Mouse (Mus musculus) lung, postnatal 0 days (tissue): ENCODE measurements around the gene Mmp24. TPM values are rescaled to one million over a fixed set of nuclear protein-coding genes. Genes with fewer than 3 reads are reported as not detected.
"Not testable (repeated sequence)": the region's sequence is repeated elsewhere in the genome, so short reads cannot be mapped to it uniquely, and the experiment has no call there.

Experiments
- ATAC-seq: fragments of 200-750 bp; cut with Nextera tagmentation; 2 replicates; pipeline ENCODE4 v1.8.0; 2017; ENCODE audit warnings: moderate library complexity
- DNase-seq: peaks from one replicate; pipeline ENCODE4 v3.0.0-alpha.2; 2016; ENCODE audit warnings: low spot score
- H3K27ac ChIP-seq: fragments of 300-500 bp; sonication (generic); 2 replicates; pipeline ENCODE4 v1.5.1; 2014; ENCODE audit warnings: antibody characterized with exemption, mild to moderate bottlenecking, low read length, mixed read lengths
- H3K27me3 ChIP-seq: fragments of 300-500 bp; sonication (generic); replicated peaks from 2 replicates; pipeline ENCODE4 v1.6.1; 2014; ENCODE audit warnings: low read length, mixed read lengths; ENCODE audit not compliant: insufficient read depth
- H3K36me3 ChIP-seq: fragments of 300-500 bp; sonication (generic); 2 replicates; pipeline ENCODE4 v1.6.1; 2014; ENCODE audit warnings: low read length, mixed read lengths; ENCODE audit not compliant: insufficient read depth
- H3K4me1 ChIP-seq: fragments of 300-500 bp; sonication (generic); 2 replicates; pipeline ENCODE4 v1.6.1; 2014; ENCODE audit warnings: antibody characterized with exemption, low read depth, low read length, mixed read lengths; ENCODE audit not compliant: insufficient read depth
- H3K4me2 ChIP-seq: fragments of 300-500 bp; sonication (generic); replicated peaks from 2 replicates; pipeline ENCODE4 v1.6.1; 2014; ENCODE audit warnings: low read depth, mild to moderate bottlenecking, low read length, moderate library complexity, mixed read lengths
- H3K4me3 ChIP-seq: fragments of 300-500 bp; sonication (generic); 2 replicates; pipeline ENCODE4 v1.5.1; 2014; ENCODE audit warnings: low read depth, low read length
- H3K9ac ChIP-seq: fragments of 300-500 bp; sonication (generic); replicated peaks from 2 replicates; pipeline ENCODE4 v1.6.1; 2014; ENCODE audit warnings: low read depth, mild to moderate bottlenecking
- H3K9me3 ChIP-seq: fragments of 300-500 bp; sonication (generic); 2 replicates; pipeline ENCODE4 v1.6.1; 2016; ENCODE audit warnings: low read length, mixed read lengths
- CTCF ChIP-seq: IDR thresholded peaks from 2 replicates; pipeline ENCODE4 v1.5.1; 2016; ENCODE audit warnings: antibody characterized with exemption, mild to moderate bottlenecking
- EP300 ChIP-seq: IDR thresholded peaks from 2 replicates; pipeline ENCODE4 v1.6.1; 2016; ENCODE audit warnings: antibody characterized with exemption, mild to moderate bottlenecking, control low read depth
- WGBS: fragments of 180-500 bp; shearing (Covaris S2); extraction: QIAGEN DNeasy Blood & Tissue Kit; methylation state at CpG from one replicate; pipeline ENCODE4 v1.1.7; 2014; 5-methylcytosine and 5-hydroxymethylcytosine counted together
- polyA plus RNA-seq: library from polyadenylated mRNA; unstranded; fragments of >200 nt; fragmentation: Nextera tagmentation; extraction: Ambion mirVana; gene quantifications from 2 replicates; pipeline ENCODE4 v1.2.1, GENCODE M21; 2015

Mmp24 gene
- polyA plus RNA-seq, 1 experiment from 2014 or later = 0.11 TPM

DNA sequence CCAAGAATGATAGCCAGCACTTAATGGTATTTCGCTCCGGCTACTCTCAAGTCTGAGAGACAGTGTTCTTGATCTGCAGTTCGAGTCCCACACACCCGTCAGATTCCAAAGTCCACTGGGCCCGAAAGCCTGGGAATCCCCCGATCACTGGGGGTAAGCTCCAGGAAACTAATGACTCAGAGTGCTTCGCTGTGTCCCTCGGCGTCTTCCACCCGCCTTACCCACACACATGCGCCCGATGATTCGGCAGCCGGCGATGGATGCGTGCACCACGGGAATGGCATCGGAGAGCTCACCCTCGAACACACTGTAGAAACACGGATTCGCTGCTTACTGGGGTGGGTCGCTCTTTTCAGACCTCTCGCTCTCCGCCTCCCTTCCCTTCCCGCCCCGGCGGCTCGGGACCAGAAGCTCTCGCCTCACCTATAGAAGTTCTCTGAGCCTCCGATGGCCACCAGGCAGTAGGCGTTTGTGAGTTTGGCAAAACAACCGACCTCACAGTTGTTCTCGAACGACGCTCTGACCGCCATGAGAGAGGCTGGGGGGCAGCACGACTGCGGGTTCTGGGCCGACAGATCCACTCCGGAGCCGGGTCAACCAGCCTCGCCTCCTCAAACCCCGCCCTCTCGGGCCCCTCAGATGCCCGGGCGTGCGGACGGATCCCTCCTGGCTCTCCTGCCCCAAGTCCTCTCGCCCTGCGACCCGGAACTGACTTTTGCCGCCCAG, 50.9 kb downstream of the Mmp24 start:
- H3K4me1 ChIP-seq = peaks cover 9% of the 10 kb centered on the region; the same call in 1 of the 2 replicates
- peak; percentile 51 for DNase-seq
- peak overlapping the region; percentile 84 for H3K9ac ChIP-seq
- TF ChIP-seq EP300 = no peak
- TF ChIP-seq CTCF = no peak
- H3K9me3 ChIP-seq = no peaks in the 10 kb centered on the region
- H3K4me3 ChIP-seq = peak overlapping the region; percentile 78
- H3K27me3 ChIP-seq = no peaks in the 10 kb centered on the region
- H3K4me2 ChIP-seq = peak overlapping the region; percentile 85
- peak; percentile 29 for ATAC-seq
- peak overlapping the region; percentile 91 for H3K27ac ChIP-seq
- H3K36me3 ChIP-seq = peaks cover 14% of the 10 kb centered on the region; the same call in 1 of the 2 replicates
- WGBS = 2% methylated on average over 50 of the region's 52 CpGs

DNA sequence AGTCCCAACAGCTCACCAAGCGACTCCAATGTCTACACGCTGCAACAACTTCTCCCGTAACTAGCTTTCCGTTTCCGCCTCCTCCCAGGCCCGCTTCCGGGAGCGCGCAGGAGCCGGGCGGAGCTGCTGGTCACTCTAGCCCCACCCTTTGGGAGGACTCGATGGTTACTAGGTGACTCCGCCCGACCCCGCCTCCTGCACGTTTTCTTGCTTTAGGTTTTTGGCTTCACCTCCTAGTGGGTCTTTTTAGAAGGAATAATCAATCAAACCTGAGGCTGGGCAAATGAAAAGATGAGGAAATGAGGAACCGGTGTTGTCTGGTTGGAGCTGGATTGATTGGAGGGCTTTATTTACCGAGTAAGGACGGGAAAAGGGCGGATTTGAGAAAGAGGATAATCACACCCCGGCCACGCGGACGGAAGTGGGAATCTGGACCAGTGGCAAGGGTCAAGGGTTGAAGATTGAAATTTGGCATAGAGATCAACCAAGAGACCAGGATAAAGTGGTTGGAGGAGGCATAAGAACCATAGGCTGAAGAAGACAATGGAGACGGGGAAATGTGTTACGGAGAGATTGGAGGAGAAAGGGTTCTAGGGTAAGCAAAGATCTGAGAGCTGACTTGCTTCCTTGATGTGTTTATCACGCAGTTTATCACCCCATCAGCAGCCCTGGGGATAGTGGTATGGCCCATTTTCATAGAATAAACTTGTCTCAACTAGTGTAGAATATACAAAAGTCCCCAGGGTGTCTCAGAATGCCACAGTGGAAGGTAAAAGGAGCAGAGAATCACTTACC, 51.7 kb downstream of the Mmp24 start, which contains the start of gene Eif6:
Gene Eif6, minus strand, starts transcription at position 296 of the 795 bp plus-strand sequence.
- TF ChIP-seq EP300 = peak; percentile 55
- no peak; the same call in 1 of the 2 replicates for TF ChIP-seq CTCF
- WGBS = under 1% methylated on average over 27 of the region's 27 CpGs
- peak within 1 kb of the TSS; percentile 85 for H3K4me2 ChIP-seq
- peak within 1 kb of the TSS; percentile 78 for H3K4me3 ChIP-seq
- peaks cover 9% of the 10 kb centered on the region; the same call in 1 of the 2 replicates for H3K4me1 ChIP-seq
- peak; percentile 98 for ATAC-seq
- peaks cover 14% of the 10 kb centered on the region; the same call in 1 of the 2 replicates for H3K36me3 ChIP-seq
- peak within 1 kb of the TSS; percentile 91 for H3K27ac ChIP-seq
- DNase-seq = peak; percentile 98
- H3K9ac ChIP-seq = peak within 1 kb of the TSS; percentile 84
- H3K27me3 ChIP-seq = no peaks in the 10 kb centered on the region
- no peaks in the 10 kb centered on the region for H3K9me3 ChIP-seq

DNA sequence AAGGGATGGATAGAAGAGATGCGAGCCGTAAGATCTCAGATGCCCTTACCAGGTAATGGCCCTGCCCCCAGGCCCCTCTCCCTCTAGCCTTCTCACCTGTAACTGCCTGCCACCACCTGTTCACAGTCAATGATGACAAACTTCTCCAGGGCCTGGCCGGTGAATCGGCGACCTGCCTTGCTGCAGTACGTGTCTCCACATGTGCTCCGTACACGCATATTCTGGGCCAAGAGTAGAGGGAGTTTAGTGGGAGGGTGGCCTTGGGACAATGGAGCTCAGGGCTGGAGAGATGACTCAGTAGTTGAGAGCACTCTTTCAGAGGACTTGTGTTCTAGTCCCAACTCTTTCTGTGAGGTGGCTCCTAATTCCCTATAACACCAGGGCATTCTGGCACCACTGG, 55.7 kb downstream of the Mmp24 start:
- Histone ChIP-seq H3K27me3 (no peaks in the 10 kb centered on the region), H3K9ac (no peak overlapping the region), H3K4me1 (peaks cover 6% of the 10 kb centered on the region; the same call in 1 of the 2 replicates), H3K36me3 (no peaks in the 10 kb centered on the region), H3K4me2 (no peak overlapping the region), H3K27ac (no peak overlapping the region), H3K4me3 (no peak overlapping the region), H3K9me3 (no peaks in the 10 kb centered on the region)
- DNase-seq (no peak), ATAC-seq (no peak)
- TF ChIP-seq EP300 (no peak), CTCF (no peak)
- 87% methylated on average over 8 of the region's 8 CpGs for WGBS

DNA sequence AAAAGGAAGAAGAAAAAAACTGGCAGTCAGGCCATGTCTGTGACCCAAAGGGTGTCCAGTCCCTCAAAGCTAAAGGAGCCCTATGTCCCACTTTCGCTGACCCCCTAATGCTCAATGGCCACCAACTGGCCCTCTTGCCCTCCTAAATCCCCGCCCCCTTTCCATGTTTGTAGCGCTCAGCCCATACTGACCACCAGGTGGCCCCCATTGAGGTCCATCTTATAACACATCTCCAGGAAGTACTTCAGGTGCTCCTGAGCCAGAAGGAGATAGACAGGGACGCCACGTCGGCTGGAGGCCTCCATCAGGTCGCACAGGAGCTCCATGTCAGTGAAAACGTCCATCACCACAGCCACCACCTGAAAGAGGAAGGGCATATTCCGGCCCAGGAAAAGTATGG, 56.2 kb downstream of the Mmp24 start:
- Histone ChIP-seq H3K9me3 (no peaks in the 10 kb centered on the region), H3K27me3 (no peaks in the 10 kb centered on the region), H3K9ac (no peak overlapping the region), H3K4me1 (peaks cover 6% of the 10 kb centered on the region; the same call in 1 of the 2 replicates), H3K27ac (no peak overlapping the region), H3K4me2 (no peak overlapping the region), H3K4me3 (no peak overlapping the region), H3K36me3 (no peaks in the 10 kb centered on the region)
- TF ChIP-seq CTCF = peak; percentile 38
- no peak for TF ChIP-seq EP300
- ATAC-seq = no peak
- DNase-seq = no peak
- WGBS = 50% methylated on average over 9 of the region's 9 CpGs

DNA sequence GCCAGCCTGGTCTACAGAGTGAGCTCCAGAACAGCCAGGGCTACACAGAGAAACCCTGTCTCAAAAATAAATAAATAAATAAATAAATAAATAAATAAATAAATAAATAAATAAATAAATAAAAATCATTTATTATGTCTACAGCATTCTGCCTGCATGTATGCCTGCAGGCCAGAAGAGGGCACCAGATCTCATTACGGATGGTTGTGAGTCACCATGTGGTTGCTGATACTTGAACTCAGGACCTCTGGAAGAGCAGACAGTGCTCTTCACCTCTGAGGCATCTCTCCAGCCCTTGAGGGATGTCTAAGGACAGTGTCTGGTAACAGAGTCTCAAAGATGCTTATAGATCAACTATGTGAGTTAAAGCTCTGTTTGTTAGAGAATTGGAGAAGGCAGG, 56.9 kb downstream of the Mmp24 start:
- not testable (repeated sequence) for DNase-seq, H3K9me3 ChIP-seq, H3K4me3 ChIP-seq, H3K4me1 ChIP-seq, ATAC-seq, H3K9ac ChIP-seq, H3K27ac ChIP-seq, H3K4me2 ChIP-seq, H3K36me3 ChIP-seq, H3K27me3 ChIP-seq
- peak; percentile 44 for TF ChIP-seq CTCF
- 56% methylated on average over 1 of the region's 1 CpGs for WGBS

DNA sequence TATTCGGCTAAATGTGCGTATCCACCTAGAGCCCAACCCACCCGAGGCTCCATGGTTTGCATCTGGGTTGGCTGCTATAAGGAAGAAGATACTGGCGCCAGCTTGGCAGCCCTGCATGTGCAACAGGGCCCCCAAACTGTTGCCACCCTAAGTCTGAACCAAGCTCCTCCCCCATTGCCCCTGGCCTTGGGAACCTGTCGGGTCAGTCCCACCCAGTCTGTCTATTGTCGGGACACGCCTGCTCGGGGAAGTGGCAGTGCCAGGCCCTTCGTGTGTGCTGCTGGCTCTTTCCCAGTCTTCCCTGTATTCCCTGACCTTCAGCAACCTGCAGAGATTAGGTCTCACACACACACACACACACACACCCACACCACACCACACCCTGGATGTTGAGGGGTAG, 59.6 kb downstream of the Mmp24 start, which contains the start of gene Fam83c:
Gene Fam83c, minus strand, starts transcription at position 123 of the 400 bp plus-strand sequence.
- Histone ChIP-seq H3K36me3 (no peaks in the 10 kb centered on the region), H3K27me3 (no peaks in the 10 kb centered on the region), H3K4me2 (no peak within 1 kb of the TSS), H3K27ac (no peak within 1 kb of the TSS), H3K4me1 (no peaks in the 10 kb centered on the region), H3K4me3 (no peak within 1 kb of the TSS), H3K9me3 (no peaks in the 10 kb centered on the region), H3K9ac (no peak within 1 kb of the TSS)
- 39% methylated on average over 9 of the region's 9 CpGs for WGBS
- DNase-seq (no peak), ATAC-seq (no peak)
- no peak for TF ChIP-seq CTCF
- TF ChIP-seq EP300 = no peak
